Mouse (Mus musculus): ENCODE data around the gene Tifab.

GRCm38 (mm10) chr13:56129578-56129977 is 49.1 kb downstream of the Tifab start:
- TF ChIP-seq MAX (IDR thresholded peaks at IDR 0.05; ENCODE audit: low read length) = no peak
- TF ChIP-seq CTCF (conservative IDR thresholded peaks at IDR 0.05 in 1 of 2, IDR thresholded peaks at IDR 0.05 in 1 of 2; ENCODE audit: low read depth in 2 of 2, low read length in 2 of 2) = no peak
- no peak for TF ChIP-seq GABPA (IDR thresholded peaks at IDR 0.05; ENCODE audit: insufficient replicate concordance, low read depth, low read length)
- no peak for TF ChIP-seq USF2 (conservative IDR thresholded peaks at IDR 0.05; ENCODE audit: low read depth, low read length)
- TF ChIP-seq TBP (conservative IDR thresholded peaks at IDR 0.05; ENCODE audit: low read depth, low read length) = no peak
- TF ChIP-seq EP300 (IDR thresholded peaks at IDR 0.05; ENCODE audit: low read length) = no peak
- TF ChIP-seq MAFK (IDR thresholded peaks at IDR 0.05; ENCODE audit: insufficient replicate concordance, low read length) = no peak
- no peak for TF ChIP-seq POLR2A (IDR thresholded peaks at IDR 0.05; ENCODE audit: low read depth, low read length)
- no peak for TF ChIP-seq BHLHE40 (IDR thresholded peaks at IDR 0.05; ENCODE audit: low read depth, low read length)

Data from CH12.LX (cell line).